Mouse (Mus musculus): ENCODE data around the gene Ankrd31. TPM values are rescaled to one million over a fixed set of nuclear protein-coding genes. Genes with fewer than 3 reads are reported as not detected.
A peak's percentile ranks its signal among the peaks of the same experiment; 100 is the strongest.

The Ankrd31 gene
- polyA plus RNA-seq, 1 experiment from 2014 or later, result not detected

- no peak overlapping the region for H3K4me3 ChIP-seq (replicated peaks; ENCODE audit: low read length)
- no peak for DNase-seq (ENCODE audit: low spot score)
- H3K27ac ChIP-seq, result no peak overlapping the region
- no peak for ATAC-seq (ENCODE audit: low FRiP score)
- H3K27me3 ChIP-seq (ENCODE audit: control insufficient read depth, insufficient read depth, low read length), result no peaks in the 10 kb centered on the region
- no peak overlapping the region for H3K4me2 ChIP-seq (replicated peaks)
- WGBS, result 82% methylated on average over 1 of the region's 1 CpGs
- H3K36me3 ChIP-seq (replicated peaks; ENCODE audit: control insufficient read depth, insufficient read depth), result no peaks in the 10 kb centered on the region
- H3K4me1 ChIP-seq (replicated peaks; ENCODE audit: control insufficient read depth, insufficient read depth, low read length), result no peaks in the 10 kb centered on the region
- no peaks in the 10 kb centered on the region for H3K9me3 ChIP-seq (ENCODE audit: control insufficient read depth, low read length)
- H3K9ac ChIP-seq, result no peak overlapping the region
Observed at GRCm38 (mm10) chr13:96849752-96850151, 101.7 kb downstream of the Ankrd31 start.

- H3K9ac ChIP-seq, result no peak overlapping the region
- H3K27me3 ChIP-seq (ENCODE audit: control insufficient read depth, insufficient read depth, low read length), result no peaks in the 10 kb centered on the region
- H3K36me3 ChIP-seq (replicated peaks; ENCODE audit: control insufficient read depth, insufficient read depth), result no peaks in the 10 kb centered on the region
- H3K4me3 ChIP-seq (replicated peaks; ENCODE audit: low read length), result no peak overlapping the region
- H3K27ac ChIP-seq, result no peak overlapping the region
- DNase-seq (ENCODE audit: low spot score) (no peak), ATAC-seq (ENCODE audit: low FRiP score) (no peak)
- H3K4me2 ChIP-seq (replicated peaks), result no peak overlapping the region
- WGBS, result 79% methylated on average over 2 of the region's 2 CpGs
- no peaks in the 10 kb centered on the region for H3K9me3 ChIP-seq (ENCODE audit: control insufficient read depth, low read length)
- H3K4me1 ChIP-seq (replicated peaks; ENCODE audit: control insufficient read depth, insufficient read depth, low read length), result no peaks in the 10 kb centered on the region
Observed at GRCm38 (mm10) chr13:96852133-96852532, 104.1 kb downstream of the Ankrd31 start.

- Histone ChIP-seq H3K4me2 (replicated peaks) (no peak overlapping the region), H3K9me3 (ENCODE audit: control insufficient read depth, low read length) (no peaks in the 10 kb centered on the region), H3K27ac (no peak overlapping the region), H3K36me3 (replicated peaks; ENCODE audit: control insufficient read depth, insufficient read depth) (no peaks in the 10 kb centered on the region), H3K27me3 (ENCODE audit: control insufficient read depth, insufficient read depth, low read length) (no peaks in the 10 kb centered on the region), H3K4me3 (replicated peaks; ENCODE audit: low read length) (no peak overlapping the region), H3K4me1 (replicated peaks; ENCODE audit: control insufficient read depth, insufficient read depth, low read length) (no peaks in the 10 kb centered on the region), H3K9ac (no peak overlapping the region)
- DNase-seq (ENCODE audit: low spot score) (peak; percentile 32), ATAC-seq (ENCODE audit: low FRiP score) (no peak)
- WGBS, result 50% methylated on average over 1 of the region's 1 CpGs
Observed at GRCm38 (mm10) chr13:96853256-96853655, 105.2 kb downstream of the Ankrd31 start.

GRCm38 (mm10) chr13:96855191-96855590 is 107.1 kb downstream of the Ankrd31 start:
- DNase-seq (ENCODE audit: low spot score) (peak; percentile 84), ATAC-seq (ENCODE audit: low FRiP score) (no peak)
- Histone ChIP-seq H3K4me1 (replicated peaks; ENCODE audit: control insufficient read depth, insufficient read depth, low read length) (no peaks in the 10 kb centered on the region), H3K27ac (no peak overlapping the region), H3K9ac (no peak overlapping the region), H3K4me2 (replicated peaks) (no peak overlapping the region), H3K36me3 (replicated peaks; ENCODE audit: control insufficient read depth, insufficient read depth) (no peaks in the 10 kb centered on the region), H3K9me3 (ENCODE audit: control insufficient read depth, low read length) (no peaks in the 10 kb centered on the region), H3K27me3 (ENCODE audit: control insufficient read depth, insufficient read depth, low read length) (no peaks in the 10 kb centered on the region), H3K4me3 (replicated peaks; ENCODE audit: low read length) (no peak overlapping the region)
- 26% methylated on average over 3 of the region's 3 CpGs for WGBS

GRCm38 (mm10) chr13:96859161-96859560 is 111.1 kb downstream of the Ankrd31 start:
- DNase-seq (ENCODE audit: low spot score), result no peak
- Histone ChIP-seq H3K36me3 (replicated peaks; ENCODE audit: control insufficient read depth, insufficient read depth) (no peaks in the 10 kb centered on the region), H3K4me2 (replicated peaks) (no peak overlapping the region), H3K9ac (no peak overlapping the region), H3K4me3 (replicated peaks; ENCODE audit: low read length) (no peak overlapping the region), H3K27me3 (ENCODE audit: control insufficient read depth, insufficient read depth, low read length) (no peaks in the 10 kb centered on the region), H3K4me1 (replicated peaks; ENCODE audit: control insufficient read depth, insufficient read depth, low read length) (no peaks in the 10 kb centered on the region), H3K27ac (no peak overlapping the region), H3K9me3 (ENCODE audit: control insufficient read depth, low read length) (no peaks in the 10 kb centered on the region)
- no peak for ATAC-seq (ENCODE audit: low FRiP score)
- WGBS, result 92% methylated on average over 3 of the region's 3 CpGs

GRCm38 (mm10) chr13:96870742-96871141 is 122.7 kb downstream of the Ankrd31 start:
- DNase-seq (ENCODE audit: low spot score) (no peak), ATAC-seq (ENCODE audit: low FRiP score) (no peak)
- H3K4me3 ChIP-seq (replicated peaks; ENCODE audit: low read length), result no peak overlapping the region
- no peaks in the 10 kb centered on the region for H3K9me3 ChIP-seq (ENCODE audit: control insufficient read depth, low read length)
- 86% methylated on average over 4 of the region's 4 CpGs for WGBS
- H3K27ac ChIP-seq, result no peak overlapping the region
- H3K4me1 ChIP-seq (replicated peaks; ENCODE audit: control insufficient read depth, insufficient read depth, low read length), result no peaks in the 10 kb centered on the region
- no peaks in the 10 kb centered on the region for H3K27me3 ChIP-seq (ENCODE audit: control insufficient read depth, insufficient read depth, low read length)
- no peak overlapping the region for H3K4me2 ChIP-seq (replicated peaks)
- H3K9ac ChIP-seq, result no peak overlapping the region
- no peaks in the 10 kb centered on the region for H3K36me3 ChIP-seq (replicated peaks; ENCODE audit: control insufficient read depth, insufficient read depth)

GRCm38 (mm10) chr13:96874071-96874470 is 126.0 kb downstream of the Ankrd31 start:
- Histone ChIP-seq H3K27me3 (ENCODE audit: control insufficient read depth, insufficient read depth, low read length) (no peaks in the 10 kb centered on the region), H3K36me3 (replicated peaks; ENCODE audit: control insufficient read depth, insufficient read depth) (no peaks in the 10 kb centered on the region), H3K9me3 (ENCODE audit: control insufficient read depth, low read length) (no peaks in the 10 kb centered on the region), H3K9ac (no peak overlapping the region), H3K4me1 (replicated peaks; ENCODE audit: control insufficient read depth, insufficient read depth, low read length) (no peaks in the 10 kb centered on the region), H3K4me2 (replicated peaks) (no peak overlapping the region), H3K27ac (no peak overlapping the region), H3K4me3 (replicated peaks; ENCODE audit: low read length) (no peak overlapping the region)
- DNase-seq (ENCODE audit: low spot score) (no peak), ATAC-seq (ENCODE audit: low FRiP score) (no peak)

- no peak for ATAC-seq (ENCODE audit: low FRiP score)
- Histone ChIP-seq H3K9me3 (ENCODE audit: control insufficient read depth, low read length) (no peaks in the 10 kb centered on the region), H3K36me3 (replicated peaks; ENCODE audit: control insufficient read depth, insufficient read depth) (no peaks in the 10 kb centered on the region), H3K27me3 (ENCODE audit: control insufficient read depth, insufficient read depth, low read length) (no peaks in the 10 kb centered on the region), H3K4me1 (replicated peaks; ENCODE audit: control insufficient read depth, insufficient read depth, low read length) (no peaks in the 10 kb centered on the region), H3K27ac (no peak overlapping the region), H3K4me2 (replicated peaks) (no peak overlapping the region), H3K4me3 (replicated peaks; ENCODE audit: low read length) (no peak overlapping the region), H3K9ac (no peak overlapping the region)
- DNase-seq (ENCODE audit: low spot score), result no peak
- 66% methylated on average over 12 of the region's 12 CpGs for WGBS
Observed at GRCm38 (mm10) chr13:96878220-96879057, 130.4 kb downstream of the Ankrd31 start.

GRCm38 (mm10) chr13:96884534-96884933 is 136.5 kb downstream of the Ankrd31 start:
- H3K27me3 ChIP-seq (ENCODE audit: control insufficient read depth, insufficient read depth, low read length), result no peaks in the 10 kb centered on the region
- no peak for DNase-seq (ENCODE audit: low spot score)
- WGBS, result 38% methylated on average over 1 of the region's 1 CpGs
- H3K4me1 ChIP-seq (replicated peaks; ENCODE audit: control insufficient read depth, insufficient read depth, low read length), result no peaks in the 10 kb centered on the region
- H3K4me3 ChIP-seq (replicated peaks; ENCODE audit: low read length), result no peak overlapping the region
- H3K9me3 ChIP-seq (ENCODE audit: control insufficient read depth, low read length), result no peaks in the 10 kb centered on the region
- no peaks in the 10 kb centered on the region for H3K36me3 ChIP-seq (replicated peaks; ENCODE audit: control insufficient read depth, insufficient read depth)
- H3K27ac ChIP-seq, result no peak overlapping the region
- H3K4me2 ChIP-seq (replicated peaks), result no peak overlapping the region
- ATAC-seq (ENCODE audit: low FRiP score), result no peak
- no peak overlapping the region for H3K9ac ChIP-seq

GRCm38 (mm10) chr13:96889985-96890384 is 141.9 kb downstream of the Ankrd31 start:
- Histone ChIP-seq H3K9me3 (ENCODE audit: control insufficient read depth, low read length) (no peaks in the 10 kb centered on the region), H3K36me3 (replicated peaks; ENCODE audit: control insufficient read depth, insufficient read depth) (no peaks in the 10 kb centered on the region), H3K4me3 (replicated peaks; ENCODE audit: low read length) (no peak overlapping the region), H3K4me2 (replicated peaks) (no peak overlapping the region), H3K9ac (no peak overlapping the region), H3K27ac (no peak overlapping the region), H3K27me3 (ENCODE audit: control insufficient read depth, insufficient read depth, low read length) (no peaks in the 10 kb centered on the region), H3K4me1 (replicated peaks; ENCODE audit: control insufficient read depth, insufficient read depth, low read length) (no peaks in the 10 kb centered on the region)
- ATAC-seq (ENCODE audit: low FRiP score) (no peak), DNase-seq (ENCODE audit: low spot score) (no peak)
- WGBS, result 49% methylated on average over 2 of the region's 2 CpGs

All from hindbrain, embryonic 14.5 days (tissue).